Mouse (Mus musculus) forebrain, embryonic 10.5 days (tissue): ENCODE results near the gene Ldoc1. TPM values are rescaled to one million over a fixed set of nuclear protein-coding genes. Genes with fewer than 3 reads are reported as not detected.

Experiments used
- DNase-seq: peaks from one replicate; pipeline ENCODE4 v3.0.0-alpha.2; 2017; ENCODE audit warnings: low spot score; ENCODE audit errors: extremely low spot score
- H3K27ac ChIP-seq: fragments of 300-500 bp; sonication (generic); 2 replicates; pipeline ENCODE4 v1.5.1; 2016; ENCODE audit warnings: mild to moderate bottlenecking
- H3K27me3 ChIP-seq: fragments of 300-500 bp; sonication (generic); 2 replicates; pipeline ENCODE4 v1.6.1; 2016; ENCODE audit warnings: mild to moderate bottlenecking; ENCODE audit not compliant: poor library complexity, severe bottlenecking
- H3K36me3 ChIP-seq: fragments of 300-500 bp; sonication (generic); replicated peaks from 2 replicates; pipeline ENCODE4 v1.6.1; 2016; ENCODE audit warnings: mild to moderate bottlenecking, moderate library complexity
- H3K4me1 ChIP-seq: fragments of 300-500 bp; sonication (generic); 2 replicates; pipeline ENCODE4 v1.6.1; 2016
- H3K4me3 ChIP-seq: fragments of 300-500 bp; sonication (generic); 2 replicates; pipeline ENCODE4 v1.5.1; 2016; ENCODE audit warnings: mild to moderate bottlenecking, moderate library complexity
- H3K9me3 ChIP-seq: fragments of 300-500 bp; sonication (generic); 2 replicates; pipeline ENCODE4 v1.6.1; 2016; ENCODE audit warnings: mild to moderate bottlenecking, moderate library complexity
- WGBS: fragments of 180-500 bp; shearing (Covaris S2); methylation state at CpG from one replicate; pipeline ENCODE4 v1.1.7; 2016; 5-methylcytosine and 5-hydroxymethylcytosine counted together
- polyA plus RNA-seq: library from polyadenylated mRNA; unstranded; fragments of >200 nt; fragmentation: Nextera tagmentation; extraction: Ambion mirVana; gene quantifications from 2 replicates; pipeline ENCODE4 v1.2.1, GENCODE M21; 2016

The Ldoc1 gene
- 1.4 and 1.5 TPM in 2 replicates for polyA plus RNA-seq

GRCm38 (mm10) chrX:61709302-61710033 is at the start of gene Ldoc1:
Gene Ldoc1 (plus strand): TSS chrX:61709497.
- H3K27ac ChIP-seq: no peak within 1 kb of the TSS
- DNase-seq: peak; percentile 14
- no peaks in the 10 kb centered on the region for H3K36me3 ChIP-seq
- no peaks in the 10 kb centered on the region for H3K9me3 ChIP-seq
- 38% methylated on average over 34 of the region's 34 CpGs for WGBS
- peak within 1 kb of the TSS; percentile 48 for H3K4me3 ChIP-seq
- H3K27me3 ChIP-seq: no peaks in the 10 kb centered on the region
- H3K4me1 ChIP-seq: no peaks in the 10 kb centered on the region

GRCm38 (mm10) chrX:61710131-61710530 is 834 bp downstream of the Ldoc1 start:
- Histone ChIP-seq H3K27me3 (no peaks in the 10 kb centered on the region), H3K4me1 (no peaks in the 10 kb centered on the region), H3K27ac (no peak overlapping the region), H3K4me3 (no peak overlapping the region), H3K36me3 (no peaks in the 10 kb centered on the region), H3K9me3 (no peaks in the 10 kb centered on the region)
- DNase-seq: no peak
- WGBS: 91% methylated on average over 7 of the region's 7 CpGs

DNA sequence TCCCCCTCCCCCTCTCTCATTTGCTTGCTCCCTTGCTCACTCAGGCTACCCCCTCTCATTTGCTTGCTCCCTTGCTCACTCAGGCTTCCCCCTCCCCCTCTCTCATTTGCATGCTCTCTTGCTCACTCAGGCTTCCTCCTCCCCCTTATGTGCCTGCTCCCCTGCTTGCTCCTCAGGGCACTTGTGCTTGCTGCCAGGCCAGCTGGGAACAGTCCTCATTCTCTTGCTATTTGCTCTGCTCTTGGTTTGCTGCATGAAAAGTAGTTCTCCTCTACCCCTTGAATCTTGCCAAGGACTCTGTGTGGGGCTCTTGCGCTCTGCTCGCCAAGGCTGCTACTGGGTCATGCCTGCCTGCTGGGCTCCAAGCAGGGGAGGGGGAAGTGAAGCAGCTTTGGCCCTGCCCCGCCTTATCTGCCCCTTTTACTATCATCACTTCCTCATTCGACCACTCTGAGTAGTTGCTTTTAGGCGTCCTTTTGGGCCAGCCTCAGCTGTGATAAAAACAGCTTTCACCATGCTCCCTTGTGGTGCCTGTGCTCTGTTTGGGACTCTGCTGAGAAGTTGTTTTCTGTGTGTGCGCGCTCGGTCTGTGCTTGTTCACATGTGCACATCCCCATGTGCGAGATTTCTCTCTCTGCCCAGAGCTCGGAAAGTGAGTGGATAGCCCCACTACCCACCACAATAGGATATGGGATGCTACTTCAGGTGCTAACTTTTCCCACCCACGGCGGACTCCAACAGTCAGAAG is 13.2 kb downstream of the Ldoc1 start:
- H3K27ac ChIP-seq: peak overlapping the region; percentile 69
- peak; percentile 25 for DNase-seq
- H3K27me3 ChIP-seq: no peaks in the 10 kb centered on the region
- no peaks in the 10 kb centered on the region for H3K36me3 ChIP-seq
- H3K4me1 ChIP-seq: peaks cover 8% of the 10 kb centered on the region
- WGBS: 39% methylated on average over 12 of the region's 12 CpGs
- no peaks in the 10 kb centered on the region for H3K9me3 ChIP-seq
- H3K4me3 ChIP-seq: peak overlapping the region; percentile 16; the same call in 1 of the 2 replicates

- H3K27me3 ChIP-seq: no peaks in the 10 kb centered on the region
- no peaks in the 10 kb centered on the region for H3K9me3 ChIP-seq
- WGBS: 71% methylated on average over 9 of the region's 9 CpGs
- H3K27ac ChIP-seq: 0 out of 2 replicates have a peak overlapping the region, but pooled peaks have one; percentile 69
- no peak for DNase-seq
- H3K4me1 ChIP-seq: peaks cover 8% of the 10 kb centered on the region
- no peaks in the 10 kb centered on the region for H3K36me3 ChIP-seq
- peak overlapping the region; percentile 16; the same call in 1 of the 2 replicates for H3K4me3 ChIP-seq
Measured at GRCm38 (mm10) chrX:61723029-61723980, 14.0 kb downstream of the Ldoc1 start.

- WGBS: 58% methylated on average over 2 of the region's 2 CpGs
- peaks cover 2% of the 10 kb centered on the region for H3K4me1 ChIP-seq
- DNase-seq: no peak
- H3K27me3 ChIP-seq: no peaks in the 10 kb centered on the region
- no peaks in the 10 kb centered on the region for H3K9me3 ChIP-seq
- H3K4me3 ChIP-seq: no peak overlapping the region
- no peak overlapping the region for H3K27ac ChIP-seq
- no peaks in the 10 kb centered on the region for H3K36me3 ChIP-seq
Measured at GRCm38 (mm10) chrX:61727516-61728310, 18.4 kb downstream of the Ldoc1 start.
